Mouse (Mus musculus): ENCODE measurements around the gene Prmt1.

Gene Prmt1

GRCm38 (mm10) chr7:44942904-44943303 is 43.5 kb downstream of the Prmt1 start, which contains the start of gene Tsks:
Gene Tsks (plus strand): TSS chr7:44943204.
- DNase-seq = no peak

GRCm38 (mm10) chr7:44938680-44939079 is 47.7 kb downstream of the Prmt1 start:
- no peak for DNase-seq

- DNase-seq = peak; percentile 98 to 99
These were observed 56.9 kb downstream of the Prmt1 start, which contains the start of gene Ap2a1 for GRCm38 (mm10) chr7:44929204-44930151. Gene Ap2a1 (minus strand): TSS chr7:44929496.

GRCm38 (mm10) chr7:44928570-44928969 is 57.8 kb downstream of the Prmt1 start:
- no peak for DNase-seq
